Mouse (Mus musculus): ENCODE results near the gene Bcl3.
A peak's percentile ranks its signal among the peaks of the same experiment; 100 is the strongest.

Bcl3 gene

GRCm38 (mm10) chr7:19822604-19823058, at the start of gene Bcl3:
Bcl3 (minus strand) TSS chr7:19822770.
- no peak for ATAC-seq (ENCODE audit: low TSS enrichment)

DNA sequence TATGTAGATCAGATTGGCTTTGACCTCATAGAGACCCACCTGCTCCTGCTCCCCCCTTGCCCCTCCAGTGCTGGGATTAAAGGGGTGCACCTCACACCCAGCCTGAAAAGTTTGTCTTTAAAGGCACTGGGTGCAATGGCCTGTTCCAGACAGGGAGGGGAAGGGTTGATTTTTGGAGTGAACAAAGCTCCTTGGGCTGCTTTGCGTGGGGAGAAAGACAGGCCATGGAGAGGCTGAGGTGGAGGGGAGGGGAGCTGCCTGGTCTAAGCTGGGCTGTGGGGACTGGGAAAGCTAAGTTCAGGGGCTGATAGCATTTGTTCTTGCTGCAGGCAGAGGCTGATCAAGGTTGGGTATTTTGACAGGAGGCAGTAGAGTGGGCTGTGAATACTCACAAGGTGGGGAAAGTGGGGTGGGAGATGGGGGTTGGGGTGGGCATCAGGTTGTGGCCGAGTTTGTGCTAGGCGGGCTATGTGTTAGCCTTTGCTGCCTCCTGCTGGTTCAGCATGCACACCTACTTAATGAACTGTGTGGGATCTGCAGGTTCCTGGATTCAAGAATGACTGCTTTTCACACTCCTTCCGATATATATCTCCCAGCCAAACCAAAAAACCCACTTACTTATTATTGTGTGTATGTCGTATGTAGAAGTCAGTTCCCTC, 49.5 kb upstream of the Bcl3 start:
- ATAC-seq (ENCODE audit: low TSS enrichment), result no peak

GRCm38 (mm10) chr7:19871137-19871621, 48.6 kb upstream of the Bcl3 start:
- no peak for ATAC-seq (ENCODE audit: low TSS enrichment)

DNA sequence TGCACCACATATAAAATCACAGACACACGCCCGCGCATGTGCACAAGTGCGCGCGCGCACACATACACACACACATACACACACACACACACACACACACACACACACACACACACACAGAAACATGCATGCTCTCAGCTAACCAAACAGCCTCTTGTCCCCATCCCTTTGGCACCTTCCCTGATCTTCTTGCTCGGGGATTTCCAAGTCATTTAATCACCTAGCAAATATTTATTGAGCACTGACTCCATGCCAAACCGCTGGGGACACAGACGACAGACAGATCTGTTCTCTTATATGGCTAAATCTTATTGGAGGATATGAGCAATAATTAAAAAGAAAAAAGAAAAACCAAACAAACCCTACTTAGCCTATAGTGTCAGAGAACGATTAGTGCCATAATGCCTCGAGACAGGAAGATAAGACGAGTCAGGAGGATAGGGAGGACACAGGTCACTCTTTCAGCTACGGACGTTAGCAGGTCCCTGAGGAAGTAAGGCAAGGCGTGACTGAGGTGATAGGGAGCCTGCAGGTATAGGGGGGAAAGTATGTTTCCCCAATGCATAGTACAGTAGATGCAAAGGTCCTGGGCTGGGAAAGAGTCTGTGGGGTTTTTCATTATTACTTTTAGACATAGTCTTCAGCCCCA, 45.3 kb upstream of the Bcl3 start:
- no peak for ATAC-seq (ENCODE audit: low TSS enrichment)

GRCm38 (mm10) chr7:19866490-19866889, 43.9 kb upstream of the Bcl3 start:
- ATAC-seq (ENCODE audit: low TSS enrichment), result no peak

DNA sequence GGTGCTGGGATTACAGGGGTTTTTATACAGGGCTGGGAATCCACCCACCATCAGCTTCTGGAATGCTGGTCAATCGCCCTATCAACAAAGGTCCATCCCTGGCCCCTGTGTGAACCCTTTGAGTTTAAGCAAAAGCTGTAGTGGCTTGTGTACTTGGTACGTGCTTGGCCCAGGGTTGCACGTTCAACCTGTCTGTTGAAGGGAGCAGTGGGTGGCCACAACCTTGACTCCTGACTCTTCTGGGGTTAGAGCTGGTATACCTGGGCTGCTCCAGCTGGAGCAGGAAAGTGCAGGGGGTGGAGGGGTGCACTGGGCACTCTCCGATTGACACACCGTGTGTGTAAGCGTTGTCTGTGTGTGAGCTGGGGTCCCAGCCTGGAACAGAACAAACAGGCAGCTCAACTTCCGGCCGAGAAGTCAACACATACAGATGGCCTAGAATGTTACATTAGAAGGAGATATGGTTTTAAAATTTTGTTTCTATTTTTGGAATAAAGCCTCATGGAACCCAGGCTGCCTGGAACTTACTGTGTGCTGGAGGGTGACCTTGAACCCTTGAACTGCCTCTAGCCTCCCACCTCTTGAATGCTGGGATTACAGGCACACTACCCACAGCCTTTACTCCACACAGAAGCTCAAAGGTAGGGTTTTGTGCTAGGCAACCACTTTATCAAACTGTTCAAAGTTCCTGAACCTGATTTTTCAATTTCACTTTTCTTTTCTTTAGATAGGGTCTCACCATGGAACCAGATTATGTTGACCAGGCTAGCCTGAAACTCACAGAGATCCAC, 42.9 kb upstream of the Bcl3 start:
- ATAC-seq (ENCODE audit: low TSS enrichment), result no peak

GRCm38 (mm10) chr7:19864241-19864640, 41.7 kb upstream of the Bcl3 start:
- no peak for ATAC-seq (ENCODE audit: low TSS enrichment)

DNA sequence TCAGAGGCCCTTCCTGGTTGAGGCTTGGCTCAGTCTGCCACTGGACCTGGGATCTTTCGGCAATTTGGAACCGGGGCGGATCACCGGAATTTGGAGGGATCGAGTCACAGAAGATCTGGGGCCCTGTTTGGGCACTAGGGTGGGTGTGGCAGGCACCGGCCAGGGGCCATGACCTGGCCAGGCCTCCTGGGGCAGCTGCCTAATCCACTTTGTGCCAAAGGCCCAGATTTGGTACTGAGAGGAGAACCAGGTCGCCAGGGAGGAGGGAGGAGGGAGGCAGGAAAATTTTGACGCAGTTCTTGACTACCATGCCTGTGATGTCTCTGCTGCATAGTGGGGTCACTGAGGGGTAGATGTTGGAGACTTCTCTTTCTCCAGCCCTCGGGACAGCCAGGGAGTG, 38.6 kb upstream of the Bcl3 start, which contains the start of gene Ceacam16:
Ceacam16 (minus strand) TSS at position 101 of the 400 bp plus-strand sequence.
- no peak for ATAC-seq (ENCODE audit: low TSS enrichment)

- no peak for ATAC-seq (ENCODE audit: low TSS enrichment)
Measured at GRCm38 (mm10) chr7:19859740-19860139, 37.2 kb upstream of the Bcl3 start.

GRCm38 (mm10) chr7:19856283-19856682, 33.7 kb upstream of the Bcl3 start:
- no peak for ATAC-seq (ENCODE audit: low TSS enrichment)

GRCm38 (mm10) chr7:19855663-19856062, 33.1 kb upstream of the Bcl3 start:
- no peak for ATAC-seq (ENCODE audit: low TSS enrichment)

GRCm38 (mm10) chr7:19853526-19853925, 31.0 kb upstream of the Bcl3 start:
- ATAC-seq (ENCODE audit: low TSS enrichment), result no peak

DNA sequence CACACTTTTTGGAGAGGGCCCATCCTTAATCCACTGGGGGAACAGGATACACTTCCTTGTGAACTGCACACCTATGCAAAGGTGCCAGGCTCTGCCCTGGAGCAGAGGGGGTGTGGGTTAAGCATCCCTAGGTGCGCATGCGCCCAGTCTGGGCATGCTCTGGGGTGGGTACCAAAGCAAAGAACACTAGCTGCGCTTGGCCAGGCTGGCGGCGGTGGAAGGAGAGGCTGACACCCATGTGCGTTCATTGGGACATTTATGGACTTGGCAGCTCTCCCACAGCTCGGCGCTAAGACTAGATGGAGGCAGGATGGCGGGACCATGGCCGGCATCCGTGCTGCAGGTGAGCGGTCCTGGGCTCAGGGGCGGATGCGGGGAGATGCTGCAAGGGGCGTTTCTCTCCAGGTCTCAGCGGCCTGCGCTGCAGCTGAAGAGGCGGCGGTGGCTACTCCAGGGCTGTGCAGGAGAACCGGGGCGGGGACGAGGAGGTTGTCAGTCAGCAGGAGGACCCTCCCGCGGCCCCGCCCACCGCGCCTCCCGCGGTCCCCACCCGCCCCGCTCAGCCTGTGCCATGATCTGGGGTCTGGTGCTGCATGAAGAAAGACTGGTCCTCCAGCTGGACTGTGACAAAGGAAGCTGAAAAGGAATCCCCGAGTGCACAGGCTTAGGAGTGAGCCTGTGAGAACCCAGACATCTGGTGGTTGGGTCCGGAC, 29.4 kb upstream of the Bcl3 start, which contains the start of gene Gm19345:
Gm19345 (plus strand) TSS at position 146 of the 713 bp plus-strand sequence.
- peak; percentile 69 for ATAC-seq (ENCODE audit: low TSS enrichment)

GRCm38 (mm10) chr7:19844521-19845171, 22.1 kb upstream of the Bcl3 start:
- ATAC-seq (ENCODE audit: low TSS enrichment), result no peak

DNA sequence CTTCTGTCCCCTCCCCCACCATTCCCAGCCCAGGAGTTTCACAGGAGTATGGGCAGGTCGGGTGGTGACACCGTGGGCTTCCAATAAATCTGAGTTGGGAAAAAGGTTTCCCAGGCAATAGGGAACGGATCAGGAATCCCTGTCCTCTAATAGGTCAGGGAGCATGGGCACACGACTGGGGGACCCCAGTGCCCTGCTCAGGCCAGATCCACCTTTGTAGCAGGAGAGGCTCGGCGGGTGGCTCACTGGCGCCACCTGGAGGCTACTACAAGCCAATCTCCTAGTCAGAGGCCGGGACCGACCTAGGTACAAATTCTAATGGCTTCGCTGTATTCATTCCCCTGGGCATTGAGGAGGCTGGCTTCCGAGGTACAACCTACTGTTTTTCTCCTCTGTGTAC, 21.0 kb upstream of the Bcl3 start:
- ATAC-seq (ENCODE audit: low TSS enrichment), result 0 out of 2 replicates have a peak, but pooled peaks have one; percentile 44

- ATAC-seq (ENCODE audit: low TSS enrichment), result no peak
Measured at GRCm38 (mm10) chr7:19842885-19843504, 20.4 kb upstream of the Bcl3 start.

- ATAC-seq (ENCODE audit: low TSS enrichment), result no peak
Measured at GRCm38 (mm10) chr7:19841686-19842413, 19.3 kb upstream of the Bcl3 start.

DNA sequence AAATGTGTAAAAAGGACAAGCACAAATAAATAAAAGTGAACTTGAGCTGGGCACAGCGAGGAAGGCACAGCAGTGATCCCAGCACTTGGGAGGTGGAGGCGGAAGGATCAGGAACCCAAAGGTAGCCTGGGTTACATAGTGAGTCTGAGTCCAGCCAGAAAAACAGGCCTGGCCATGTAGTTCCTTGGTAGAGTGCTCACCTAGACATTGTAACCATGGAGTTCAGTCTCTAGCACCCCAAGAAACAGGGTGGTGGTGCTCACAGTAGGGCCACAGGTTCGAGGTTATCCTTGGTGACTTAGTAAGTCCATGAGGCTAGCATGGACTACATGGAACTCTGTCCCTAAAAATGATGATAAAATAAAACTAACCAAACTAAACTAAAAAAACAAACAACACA, 18.4 kb upstream of the Bcl3 start:
- no peak for ATAC-seq (ENCODE audit: low TSS enrichment)

GRCm38 (mm10) chr7:19840371-19840770, 17.8 kb upstream of the Bcl3 start:
- ATAC-seq (ENCODE audit: low TSS enrichment), result no peak

GRCm38 (mm10) chr7:19836843-19837242, 14.3 kb upstream of the Bcl3 start:
- ATAC-seq (ENCODE audit: low TSS enrichment), result no peak

All from frontal cortex, adult (tissue).